Mouse (Mus musculus) T-cell, adult 2 months (primary cell): ENCODE measurements around the gene Krtap6-5.
"Not testable (repeated sequence)": the region's sequence is repeated elsewhere in the genome, so short reads cannot be mapped to it uniquely, and the experiment has no call there.

Experiments
- DNase-seq: peaks from one replicate; pipeline ENCODE4 v3.0.0; 2022; ENCODE audit warnings: low spot score

Gene Krtap6-5

GRCm38 (mm10) chr16:89047783-89048182 is at the start of gene Krtap6-5:
TSS of gene Krtap6-5 (minus strand) at chr16:89047883.
- no peak for DNase-seq

- not testable (repeated sequence) for DNase-seq
These were observed 23.4 kb upstream of the Krtap6-5 start for GRCm38 (mm10) chr16:89071041-89071440.

- not testable (repeated sequence) for DNase-seq
These were observed 16.2 kb upstream of the Krtap6-5 start, which contains the start of gene 1110025L11Rik for GRCm38 (mm10) chr16:89063902-89064301. TSS of gene 1110025L11Rik (minus strand) at chr16:89064002.

GRCm38 (mm10) chr16:89041372-89041771 is 6.3 kb downstream of the Krtap6-5 start, which contains the start of gene Gm10228:
TSS of gene Gm10228 (minus strand) at chr16:89041472.
- not testable (repeated sequence) for DNase-seq

- DNase-seq = not testable (repeated sequence)
These were observed 16.3 kb downstream of the Krtap6-5 start, which contains the start of gene Krtap6-1 for GRCm38 (mm10) chr16:89031399-89031798. TSS of gene Krtap6-1 (plus strand) at chr16:89031699.

GRCm38 (mm10) chr16:89014984-89015383 is 32.7 kb downstream of the Krtap6-5 start, which contains the start of gene Gm10229:
TSS of gene Gm10229 (plus strand) at chr16:89015284.
- not testable (repeated sequence) for DNase-seq

- no peak for DNase-seq
These were observed 33.7 kb downstream of the Krtap6-5 start for GRCm38 (mm10) chr16:89013973-89014372.

GRCm38 (mm10) chr16:89010659-89011058 is 37.0 kb downstream of the Krtap6-5 start, which contains the start of gene Krtap22-2:
TSS of gene Krtap22-2 (minus strand) at chr16:89010759.
- DNase-seq = no peak
